Mouse (Mus musculus): ENCODE data around the gene Hopx. TPM values are rescaled to one million over a fixed set of nuclear protein-coding genes. Genes with fewer than 3 reads are reported as not detected.
A peak's percentile ranks its signal among the peaks of the same experiment; 100 is the strongest.

Gene Hopx
- total and polyA plus RNA-seq, 3 experiments: 1.8 to 4.0 (median 3.4) TPM

DNA sequence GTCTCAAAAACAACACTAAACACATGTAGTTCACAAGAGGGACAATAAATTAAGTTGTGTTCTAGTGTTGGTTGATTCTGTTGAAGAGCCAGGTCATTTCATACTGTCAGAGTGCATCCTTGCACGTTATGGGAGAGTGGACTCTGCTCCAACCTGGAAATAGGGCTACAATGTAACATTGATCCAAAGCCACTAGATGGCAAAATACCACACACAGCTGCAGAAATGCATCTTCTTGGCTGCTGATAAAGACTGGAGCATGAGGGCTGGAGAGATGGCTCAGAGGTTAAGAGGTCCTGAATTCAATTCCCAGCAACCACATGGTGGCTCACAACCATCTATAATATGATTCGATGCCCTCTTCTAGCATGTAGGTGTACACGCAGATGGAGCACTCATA is 43.3 kb downstream of the Hopx start:
- no peak for DNase-seq

GRCm38 (mm10) chr5:77070987-77071386 is 43.9 kb downstream of the Hopx start:
- DNase-seq: no peak

DNA sequence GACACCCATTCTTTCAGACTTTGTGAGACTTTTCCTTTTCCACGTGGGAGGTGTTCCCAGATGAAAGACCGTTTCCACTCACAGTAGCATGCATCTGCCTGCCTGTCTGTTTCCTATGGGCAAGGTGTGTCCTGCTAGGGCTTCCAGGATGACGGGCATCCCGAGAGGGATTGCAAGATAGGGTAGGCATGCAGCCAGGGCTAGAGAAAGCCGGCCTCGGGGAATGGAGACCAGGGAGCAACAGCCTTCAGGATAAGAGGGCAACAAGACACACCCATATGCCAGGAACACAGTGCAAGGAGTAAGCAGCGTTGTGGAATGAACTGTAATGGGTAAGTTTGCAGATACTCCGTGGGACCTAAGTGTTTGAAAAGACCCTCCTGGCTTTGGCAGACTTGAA is 47.6 kb downstream of the Hopx start:
- DNase-seq: no peak

DNA sequence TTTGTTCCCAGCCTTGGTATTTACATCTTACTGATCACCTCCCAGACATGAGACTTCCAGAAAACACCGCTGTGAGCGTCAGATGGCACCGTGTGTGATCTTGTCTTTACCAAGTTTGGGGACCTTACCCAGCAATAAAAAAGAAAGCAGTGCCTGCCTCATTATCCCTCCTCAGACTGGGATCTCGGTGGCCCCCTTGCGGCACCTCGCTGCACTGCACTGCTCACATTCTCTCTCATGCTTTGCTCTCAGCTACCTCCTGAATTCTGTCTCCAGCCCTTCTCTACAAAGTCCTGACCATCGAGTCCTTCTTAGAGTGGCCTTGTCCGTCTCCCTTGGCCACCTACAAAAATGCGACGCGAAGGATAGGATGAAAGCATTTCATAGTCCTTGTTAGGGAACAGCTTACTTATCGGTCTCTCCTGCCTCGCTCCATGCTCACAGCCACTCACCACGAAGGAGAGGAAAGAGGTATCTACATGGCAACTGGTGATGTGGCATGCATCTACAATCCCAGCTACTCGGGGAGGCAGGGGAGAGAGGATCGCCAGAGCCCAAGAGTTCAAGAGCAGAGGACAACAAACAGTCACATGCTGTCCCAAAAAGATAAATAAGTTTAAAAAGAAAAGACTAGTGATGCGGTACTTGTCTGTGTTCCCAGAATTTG is 53.4 kb downstream of the Hopx start:
- peak; percentile 64 for DNase-seq

- no peak for DNase-seq
Observed at GRCm38 (mm10) chr5:77060363-77060762, 54.6 kb downstream of the Hopx start.

- no peak for DNase-seq
Observed at GRCm38 (mm10) chr5:77056881-77057440, 58.0 kb downstream of the Hopx start.

DNA sequence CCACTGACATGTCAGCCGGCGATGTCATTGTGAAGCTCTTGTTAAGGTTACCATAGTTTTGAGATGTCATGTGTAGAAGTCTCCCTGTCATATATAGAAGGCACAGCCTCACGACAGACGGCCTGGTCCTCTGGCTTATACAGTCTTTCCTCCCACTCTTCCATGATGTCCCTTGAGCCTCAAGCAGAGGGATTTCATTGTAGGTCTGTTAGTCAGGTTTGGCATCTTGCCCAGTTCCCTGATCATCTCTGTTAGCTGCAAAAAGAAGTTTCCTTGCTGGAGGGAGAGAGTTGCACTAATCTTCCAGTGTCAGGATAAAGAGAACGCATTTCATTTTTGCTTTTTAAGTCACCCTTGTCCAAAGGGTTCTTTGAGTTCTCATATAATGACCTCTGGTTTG is 62.3 kb downstream of the Hopx start:
- DNase-seq: no peak

- DNase-seq: no peak
Observed at GRCm38 (mm10) chr5:77044362-77044761, 70.6 kb downstream of the Hopx start.

GRCm38 (mm10) chr5:77039391-77039790 is 75.5 kb downstream of the Hopx start:
- DNase-seq: no peak

- DNase-seq: no peak
Observed at GRCm38 (mm10) chr5:77038451-77038850, 76.5 kb downstream of the Hopx start.

Other genes starting within 250 kb of the Hopx start
- gene Aasdh, start 209.6 kb downstream of the Hopx start, total RNA-seq (2021): 10 to 100 TPM; 15.4 to 16.2 TPM
- gene Aasdh, start 209.6 kb downstream of the Hopx start, polyA plus RNA-seq (2012; rRNA removed): 4.6 and 6.1 TPM in 2 replicates
- 100 to 1,000 TPM; 173 to 196 TPM for gene Paics, start 163.8 kb downstream of the Hopx start, total RNA-seq (2021)
- 37.4 and 72.8 TPM in 2 replicates for gene Paics, start 163.8 kb downstream of the Hopx start, polyA plus RNA-seq (2012; rRNA removed)
- gene Ppat, start 163.5 kb downstream of the Hopx start, total RNA-seq (2021): 10 to 100 TPM; 13.8 to 18.4 TPM
- gene Ppat, start 163.5 kb downstream of the Hopx start, polyA plus RNA-seq (2012; rRNA removed): 2.2 TPM in 2 replicates
- gene Srp72, start 140.4 kb downstream of the Hopx start, total RNA-seq (2021): 100 to 1,000 TPM; 139 to 145 TPM
- 7.6 and 10.0 TPM in 2 replicates for gene Srp72, start 140.4 kb downstream of the Hopx start, polyA plus RNA-seq (2012; rRNA removed)
- not detected for gene Arl9, start 111.1 kb downstream of the Hopx start, total RNA-seq (2021)
- not detected in 2 replicates for gene Arl9, start 111.1 kb downstream of the Hopx start, polyA plus RNA-seq (2012; rRNA removed)
- not detected for gene Thegl, start 99.1 kb downstream of the Hopx start, total RNA-seq (2021)
- gene Thegl, start 99.1 kb downstream of the Hopx start, polyA plus RNA-seq (2012; rRNA removed): not detected in 2 replicates
- under 1 TPM in 1 of 2 experiments, not detected in 1; 0.52 TPM for gene Spink2, start 96.3 kb upstream of the Hopx start, total RNA-seq (2021)
- gene Spink2, start 96.3 kb upstream of the Hopx start, polyA plus RNA-seq (2012; rRNA removed): 0.20 TPM in 1 of 2 replicates, not detected in the other
- gene Rest, start 150.4 kb upstream of the Hopx start, total RNA-seq (2021): 10 to 100 TPM; 18.9 to 19.6 TPM
- gene Rest, start 150.4 kb upstream of the Hopx start, polyA plus RNA-seq (2012; rRNA removed): 6.9 and 7.8 TPM in 2 replicates
- 10 to 100 TPM; 28.7 to 29.5 TPM for gene Noa1, start 195.0 kb upstream of the Hopx start, total RNA-seq (2021)
- 30.2 and 31.6 TPM in 2 replicates for gene Noa1, start 195.0 kb upstream of the Hopx start, polyA plus RNA-seq (2012; rRNA removed)
- 10 to 100 TPM; 67.5 to 95.1 TPM for gene Polr2b, start 195.0 kb upstream of the Hopx start, total RNA-seq (2021)
- 20.7 and 37.6 TPM in 2 replicates for gene Polr2b, start 195.0 kb upstream of the Hopx start, polyA plus RNA-seq (2012; rRNA removed)